Mouse (Mus musculus): ENCODE measurements around the gene Pgpep1. TPM values are rescaled to one million over a fixed set of nuclear protein-coding genes. Genes with fewer than 3 reads are reported as not detected.

Pgpep1 gene
- polyA plus RNA-seq, 1 experiment from 2014 or later, result 32.1 TPM

DNA sequence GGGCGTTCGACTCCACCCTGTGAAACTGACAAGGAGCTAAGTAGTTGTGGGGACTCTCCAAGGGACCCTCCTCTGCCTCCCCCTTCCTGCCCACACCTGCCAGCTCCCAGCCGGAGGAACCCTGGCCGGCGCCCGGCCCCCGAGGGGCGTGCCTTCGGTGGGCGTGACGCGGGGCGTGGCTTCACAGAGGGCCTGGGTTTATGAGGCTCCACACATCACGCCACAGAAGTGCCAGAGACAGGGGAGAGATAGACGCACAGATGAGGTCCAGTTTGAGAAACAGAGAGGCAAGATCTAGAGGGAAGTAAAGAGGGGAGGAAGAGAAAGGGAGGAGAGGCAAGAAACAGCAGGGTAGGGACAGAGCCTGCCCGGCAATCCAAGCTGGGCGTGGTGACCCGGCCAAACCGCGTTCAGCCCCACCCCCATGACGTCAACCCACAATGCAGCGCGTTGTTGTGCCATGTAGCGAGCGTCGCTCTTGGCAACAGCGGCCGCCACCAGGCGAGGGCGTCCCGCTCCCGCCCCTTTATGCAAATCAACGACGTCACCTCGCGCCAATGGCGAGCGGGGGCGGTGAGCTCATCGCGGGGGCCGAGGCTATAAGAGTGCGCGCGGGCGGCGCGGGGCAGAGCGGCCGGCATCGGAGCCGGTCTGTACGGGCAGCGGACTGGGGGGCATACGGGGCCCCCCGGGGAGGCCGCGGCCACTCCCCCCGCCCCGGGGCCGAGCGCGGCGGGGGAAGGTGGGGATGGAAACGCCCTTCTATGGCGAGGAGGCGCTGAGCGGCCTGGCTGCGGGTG lies 38.3 kb upstream of the Pgpep1 start, which contains the start of gene Jund:
Gene Jund, plus strand, starts transcription at position 640 of the 800 bp plus-strand sequence.
- peak within 1 kb of the TSS; percentile 87 for H3K4me2 ChIP-seq
- no peaks in the 10 kb centered on the region for H3K27me3 ChIP-seq (replicated peaks)
- H3K27ac ChIP-seq (ENCODE audit: poor library complexity, severe bottlenecking), result peak within 1 kb of the TSS; percentile 99
- peaks cover 59% of the 10 kb centered on the region for H3K4me1 ChIP-seq (replicated peaks)
- peak; percentile 91 for ATAC-seq (ENCODE audit: insufficient number of reproducible peaks, low FRiP score)
- H3K9me3 ChIP-seq (replicated peaks), result no peaks in the 10 kb centered on the region
- peaks cover 22% of the 10 kb centered on the region for H3K36me3 ChIP-seq
- peak within 1 kb of the TSS; percentile 100 for H3K9ac ChIP-seq
- H3K4me3 ChIP-seq, result peak within 1 kb of the TSS; percentile 92
- WGBS, result under 1% methylated on average over 65 of the region's 69 CpGs

DNA sequence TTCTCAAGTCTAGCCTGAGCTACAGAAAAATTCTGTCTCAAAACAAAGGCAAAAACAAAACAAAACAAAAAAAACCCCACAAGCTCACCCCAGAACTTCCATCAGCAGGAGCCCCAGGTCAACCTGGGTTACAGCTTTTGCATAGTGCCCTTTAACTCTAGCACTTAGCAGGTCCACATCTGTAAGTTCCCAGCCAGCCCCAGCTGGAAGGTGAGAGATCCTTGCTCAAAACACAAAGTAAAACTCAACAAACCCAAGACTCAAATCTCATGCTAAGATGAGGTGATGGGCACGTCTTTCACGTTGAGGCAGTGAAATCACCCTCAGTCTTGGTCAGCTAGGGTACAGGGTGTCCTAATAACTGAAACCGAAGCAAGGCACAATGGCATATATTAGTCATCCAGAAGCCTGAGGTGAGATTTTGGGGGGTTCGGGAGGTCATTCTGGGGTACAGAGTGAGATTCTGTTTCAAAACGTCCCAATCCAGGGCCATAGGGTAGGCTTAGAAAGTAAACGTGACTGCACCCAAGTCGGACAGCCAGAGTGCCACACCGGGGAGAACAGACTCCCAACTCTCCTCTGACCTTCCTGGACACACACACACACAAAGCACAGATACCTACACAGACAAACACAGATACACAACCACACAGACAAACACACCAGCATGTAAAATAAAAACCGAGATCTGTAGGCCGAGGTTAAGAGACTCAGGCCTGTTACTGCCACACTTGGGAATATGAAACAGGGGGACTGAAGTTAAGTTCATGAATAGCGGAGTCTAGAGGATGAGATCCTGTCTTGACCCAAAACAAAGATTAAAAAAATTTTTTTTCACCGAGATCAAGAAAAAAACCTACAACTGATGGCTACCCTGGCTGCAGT lies 37.4 kb upstream of the Pgpep1 start:
- Histone ChIP-seq H3K27ac (ENCODE audit: poor library complexity, severe bottlenecking) (peak overlapping the region; percentile 96), H3K36me3 (peaks cover 13% of the 10 kb centered on the region), H3K4me2 (peak overlapping the region; percentile 61), H3K9me3 (replicated peaks) (no peaks in the 10 kb centered on the region), H3K9ac (peak overlapping the region; percentile 61), H3K4me1 (replicated peaks) (peaks cover 61% of the 10 kb centered on the region), H3K4me3 (peak overlapping the region; percentile 92), H3K27me3 (replicated peaks) (no peaks in the 10 kb centered on the region)
- 69% methylated on average over 12 of the region's 12 CpGs for WGBS
- ATAC-seq (ENCODE audit: insufficient number of reproducible peaks, low FRiP score), result no peak

DNA sequence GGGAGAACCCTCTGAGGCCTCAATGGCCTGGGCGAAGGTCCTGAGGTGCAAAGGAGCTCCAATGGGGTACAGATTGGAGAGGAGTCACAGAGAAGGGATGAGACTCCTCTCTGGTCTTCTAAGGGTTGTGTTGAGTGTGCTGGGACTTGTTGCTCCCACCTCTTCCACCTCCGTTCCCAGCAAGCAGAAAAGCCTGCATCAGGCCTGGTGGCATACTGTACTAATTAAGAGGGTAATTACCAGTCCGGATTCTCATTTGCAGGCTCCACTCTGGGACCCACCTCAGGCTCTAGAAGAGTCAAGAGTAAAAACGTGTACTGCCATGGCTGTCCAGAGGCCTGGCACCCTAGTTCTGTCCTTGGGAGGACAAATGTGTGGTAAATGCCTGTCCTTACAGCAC lies 36.8 kb upstream of the Pgpep1 start:
- Histone ChIP-seq H3K4me2 (peak overlapping the region; percentile 61), H3K4me3 (peak overlapping the region; percentile 10; the same call in 1 of the 2 replicates), H3K4me1 (replicated peaks) (peaks cover 58% of the 10 kb centered on the region)

DNA sequence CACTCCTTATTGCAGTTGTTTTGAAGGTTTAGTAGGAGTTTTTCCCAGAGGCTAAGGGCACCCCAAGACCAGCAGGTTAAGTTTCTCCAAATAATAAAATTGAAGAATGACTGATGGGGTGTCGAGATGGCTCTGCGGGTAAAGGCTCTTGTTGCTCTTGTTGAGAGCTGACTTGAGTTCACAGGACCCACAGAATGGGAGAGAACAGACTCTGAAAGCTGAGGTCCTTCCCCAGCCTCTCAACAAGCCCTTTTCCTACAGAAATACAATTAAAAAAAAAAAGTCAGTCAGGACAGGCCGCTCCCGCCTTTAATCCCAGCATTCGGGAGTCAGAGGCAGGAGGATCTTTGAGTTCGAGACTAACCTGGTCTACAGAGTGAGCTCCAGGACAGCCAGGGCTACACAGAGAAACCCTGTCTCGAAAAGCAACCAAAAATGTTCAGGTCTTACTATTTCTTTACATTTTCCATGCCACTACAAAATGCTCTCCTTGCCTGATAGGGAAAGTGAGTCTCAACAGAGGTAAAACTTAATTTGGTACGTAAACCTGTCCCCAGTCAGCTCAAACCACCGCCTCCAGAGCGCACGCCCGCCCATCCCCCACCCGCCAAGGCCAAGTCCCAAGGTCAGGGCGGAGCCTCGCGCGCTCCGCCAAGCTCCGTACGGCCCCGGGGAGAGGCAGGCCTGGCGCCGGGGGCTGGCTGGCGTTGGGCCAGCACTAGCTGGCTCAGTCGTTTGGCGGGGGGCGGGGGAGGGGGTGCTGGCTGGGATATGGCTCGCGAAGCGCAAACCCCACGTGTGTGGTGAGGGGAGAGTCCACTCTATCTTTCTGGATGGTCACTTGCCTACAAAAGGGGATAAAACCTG lies 36.1 kb upstream of the Pgpep1 start:
- WGBS, result 4% methylated on average over 31 of the region's 31 CpGs
- Histone ChIP-seq H3K9ac (peak overlapping the region; percentile 61), H3K4me2 (peak overlapping the region; percentile 61), H3K4me1 (replicated peaks) (peaks cover 59% of the 10 kb centered on the region), H3K27ac (ENCODE audit: poor library complexity, severe bottlenecking) (peak overlapping the region; percentile 96), H3K4me3 (peak overlapping the region; percentile 10; the same call in 1 of the 2 replicates), H3K36me3 (peaks cover 3% of the 10 kb centered on the region; the same call in 1 of the 2 replicates), H3K27me3 (replicated peaks) (no peaks in the 10 kb centered on the region), H3K9me3 (replicated peaks) (no peaks in the 10 kb centered on the region)
- peak; percentile 56 for ATAC-seq (ENCODE audit: insufficient number of reproducible peaks, low FRiP score)

More for the DNA sequence above, 36.8 kb upstream of the Pgpep1 start:
- H3K9me3 ChIP-seq (replicated peaks), result no peaks in the 10 kb centered on the region
- peaks cover 7% of the 10 kb centered on the region; the same call in 1 of the 2 replicates for H3K36me3 ChIP-seq
- H3K27ac ChIP-seq (ENCODE audit: poor library complexity, severe bottlenecking), result peak overlapping the region; percentile 96
- no peaks in the 10 kb centered on the region for H3K27me3 ChIP-seq (replicated peaks)
- H3K9ac ChIP-seq, result peak overlapping the region; percentile 61
- 29% methylated on average over 4 of the region's 4 CpGs for WGBS
- no peak for ATAC-seq (ENCODE audit: insufficient number of reproducible peaks, low FRiP score)

DNA sequence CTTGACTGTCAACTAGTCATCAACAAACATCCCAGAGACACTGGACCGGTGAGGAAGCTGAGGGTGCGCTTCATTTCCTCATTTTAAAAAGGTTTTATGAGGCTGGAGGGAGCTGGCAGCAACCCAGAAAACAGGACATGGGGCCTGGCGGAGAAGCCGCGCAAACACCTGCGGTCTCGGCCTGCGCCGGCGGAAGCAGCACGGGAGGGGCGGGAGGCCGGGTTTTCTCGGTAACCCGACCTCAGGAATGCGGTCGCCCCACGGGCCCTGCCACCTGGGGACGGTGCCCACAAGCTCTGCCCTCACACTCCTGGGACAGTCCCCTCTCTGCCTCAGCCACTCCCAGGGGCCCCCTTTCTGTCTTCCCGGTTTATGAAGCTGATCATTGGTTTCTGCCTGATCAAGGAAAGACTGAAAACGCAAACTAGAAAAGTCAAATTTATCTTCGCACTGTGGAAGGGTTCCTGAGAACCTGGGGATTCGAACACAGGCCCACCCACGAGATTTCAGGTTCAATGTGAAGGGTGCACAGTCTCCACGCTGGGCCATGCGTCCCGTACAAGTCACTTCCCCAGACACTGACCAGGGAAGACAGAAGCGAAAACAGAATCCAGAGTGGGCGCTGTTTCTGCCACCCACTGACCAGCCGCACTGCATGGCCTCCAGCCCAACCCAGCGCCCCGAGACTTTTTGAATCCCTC lies 35.3 kb upstream of the Pgpep1 start:
- Histone ChIP-seq H3K27me3 (replicated peaks) (no peaks in the 10 kb centered on the region), H3K4me1 (replicated peaks) (peaks cover 55% of the 10 kb centered on the region), H3K27ac (ENCODE audit: poor library complexity, severe bottlenecking) (peak overlapping the region; percentile 96), H3K4me2 (peak overlapping the region; percentile 61), H3K9me3 (replicated peaks) (no peaks in the 10 kb centered on the region), H3K9ac (peak overlapping the region; percentile 56), H3K36me3 (no peaks in the 10 kb centered on the region), H3K4me3 (no peak overlapping the region)
- no peak for ATAC-seq (ENCODE audit: insufficient number of reproducible peaks, low FRiP score)
- 33% methylated on average over 32 of the region's 32 CpGs for WGBS

DNA sequence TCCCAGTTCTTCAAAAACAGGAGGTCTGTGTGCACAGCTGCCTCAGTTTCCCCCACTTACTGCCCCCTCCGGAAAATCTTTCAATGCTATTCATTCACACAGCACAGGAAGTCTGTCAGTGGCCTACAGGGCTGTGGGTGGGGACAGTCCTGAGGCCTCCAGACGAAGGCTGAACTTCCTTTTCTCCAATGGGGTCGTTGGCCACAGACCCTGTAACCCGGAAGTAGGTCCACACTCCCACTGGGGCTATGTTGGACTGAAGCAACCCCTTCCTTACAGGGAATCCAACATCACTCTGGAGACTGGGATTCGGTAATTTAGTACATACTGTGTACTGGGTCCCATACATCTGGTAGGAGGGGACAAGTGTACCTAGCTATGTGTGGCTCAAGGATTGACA lies 33.4 kb upstream of the Pgpep1 start:
- Histone ChIP-seq H3K27ac (ENCODE audit: poor library complexity, severe bottlenecking) (no peak overlapping the region; the same call in 1 of the 2 replicates), H3K4me1 (replicated peaks) (peaks cover 57% of the 10 kb centered on the region), H3K9ac (no peak overlapping the region), H3K36me3 (no peaks in the 10 kb centered on the region), H3K27me3 (replicated peaks) (no peaks in the 10 kb centered on the region), H3K4me3 (no peak overlapping the region), H3K4me2 (no peak overlapping the region), H3K9me3 (replicated peaks) (no peaks in the 10 kb centered on the region)
- WGBS, result 68% methylated on average over 5 of the region's 5 CpGs
- ATAC-seq (ENCODE audit: insufficient number of reproducible peaks, low FRiP score), result no peak

DNA sequence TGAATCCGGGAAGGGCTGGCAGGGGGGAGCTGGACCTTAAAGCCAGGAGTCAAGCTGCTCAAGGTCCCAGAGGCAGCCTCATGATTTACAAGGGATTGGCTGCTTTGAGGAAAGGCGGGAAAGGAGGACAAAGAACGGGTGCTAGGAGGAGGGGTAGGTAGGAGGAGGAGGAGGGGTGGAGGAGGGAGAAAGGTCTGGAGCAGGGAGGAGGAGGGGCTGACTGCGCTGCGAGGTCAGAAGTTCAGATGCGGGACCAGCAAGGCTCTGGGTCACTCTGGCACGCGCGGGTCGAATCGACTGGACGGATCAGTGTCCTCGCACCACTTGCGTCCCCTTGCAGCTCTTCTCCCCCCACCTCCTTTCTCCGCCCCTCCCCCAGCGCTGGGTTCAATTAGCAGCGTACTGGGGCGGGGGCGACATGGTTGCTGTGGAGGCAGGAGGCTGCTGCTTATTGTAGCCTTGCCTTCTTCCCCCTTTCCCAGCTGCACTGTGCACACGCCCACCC lies 31.6 kb upstream of the Pgpep1 start:
- peak overlapping the region; percentile 72 for H3K4me2 ChIP-seq
- peak overlapping the region; percentile 33 for H3K4me3 ChIP-seq
- 1% methylated on average over 20 of the region's 20 CpGs for WGBS
- no peaks in the 10 kb centered on the region for H3K36me3 ChIP-seq
- peaks cover 42% of the 10 kb centered on the region for H3K4me1 ChIP-seq (replicated peaks)
- peak overlapping the region; percentile 26; the same call in 1 of the 2 replicates for H3K27ac ChIP-seq (ENCODE audit: poor library complexity, severe bottlenecking)
- H3K27me3 ChIP-seq (replicated peaks), result no peaks in the 10 kb centered on the region
- H3K9ac ChIP-seq, result peak overlapping the region; percentile 73
- no peaks in the 10 kb centered on the region for H3K9me3 ChIP-seq (replicated peaks)
- ATAC-seq (ENCODE audit: insufficient number of reproducible peaks, low FRiP score), result peak; percentile 15; the same call in 1 of the 2 replicates

DNA sequence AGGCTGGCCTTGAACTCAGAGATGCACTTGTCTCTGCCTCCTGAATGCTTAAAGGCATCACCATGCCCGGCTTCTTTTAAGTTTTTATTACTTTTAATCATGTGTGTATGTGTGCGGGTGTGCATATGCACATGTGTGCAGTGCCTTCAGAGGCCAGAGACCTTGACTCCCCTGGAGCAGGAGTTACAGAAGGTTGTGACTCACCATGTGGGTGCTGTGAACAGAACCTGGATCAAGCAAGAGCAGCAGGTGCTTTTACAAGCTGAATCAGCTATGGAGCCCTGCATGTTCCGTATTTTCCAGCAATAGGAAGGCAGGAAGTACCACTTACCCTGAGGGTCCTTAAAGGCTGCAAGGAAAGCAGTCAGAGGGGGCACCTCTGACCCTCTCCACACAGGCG lies 31.0 kb upstream of the Pgpep1 start:
- no peaks in the 10 kb centered on the region for H3K27me3 ChIP-seq (replicated peaks)
- ATAC-seq (ENCODE audit: insufficient number of reproducible peaks, low FRiP score), result no peak
- peak overlapping the region; percentile 33; the same call in 1 of the 2 replicates for H3K4me3 ChIP-seq
- 0 out of 2 replicates have a peak overlapping the region, but pooled peaks have one; percentile 26 for H3K27ac ChIP-seq (ENCODE audit: poor library complexity, severe bottlenecking)
- no peaks in the 10 kb centered on the region for H3K36me3 ChIP-seq
- peak overlapping the region; percentile 73; the same call in 1 of the 2 replicates for H3K9ac ChIP-seq
- H3K4me2 ChIP-seq, result peak overlapping the region; percentile 72
- H3K9me3 ChIP-seq (replicated peaks), result no peaks in the 10 kb centered on the region
- 68% methylated on average over 4 of the region's 4 CpGs for WGBS
- peaks cover 38% of the 10 kb centered on the region for H3K4me1 ChIP-seq (replicated peaks)

DNA sequence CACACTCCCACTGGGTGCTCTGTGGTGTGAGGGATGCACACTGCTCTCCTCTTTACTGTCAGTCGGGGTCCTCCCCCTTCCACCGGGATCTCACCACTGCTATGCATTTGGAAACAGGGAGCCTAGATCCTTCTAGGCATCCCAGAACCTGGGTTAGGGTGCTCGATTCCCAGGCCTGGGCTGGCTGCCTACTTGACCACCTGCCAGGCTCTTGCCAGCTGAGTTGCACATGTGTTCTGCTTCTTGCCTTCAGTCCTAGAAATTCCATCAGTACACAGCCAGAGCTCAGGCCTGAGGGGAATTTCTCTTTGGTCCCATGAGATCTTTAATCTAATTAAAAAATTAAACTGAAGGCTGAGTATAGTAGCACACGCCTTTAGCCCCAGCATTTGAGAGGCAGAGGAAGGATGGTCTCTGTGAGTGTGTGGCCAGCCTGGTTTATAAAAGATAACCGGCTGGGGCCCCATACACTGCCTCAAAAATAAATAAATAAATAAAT lies 29.8 kb upstream of the Pgpep1 start:
- Histone ChIP-seq H3K4me3 (no peak overlapping the region), H3K9ac (no peak overlapping the region), H3K27ac (ENCODE audit: poor library complexity, severe bottlenecking) (no peak overlapping the region), H3K9me3 (replicated peaks) (no peaks in the 10 kb centered on the region), H3K4me1 (replicated peaks) (peaks cover 25% of the 10 kb centered on the region), H3K4me2 (no peak overlapping the region), H3K27me3 (replicated peaks) (no peaks in the 10 kb centered on the region), H3K36me3 (no peaks in the 10 kb centered on the region)
- 84% methylated on average over 5 of the region's 5 CpGs for WGBS
- ATAC-seq (ENCODE audit: insufficient number of reproducible peaks, low FRiP score), result no peak

Measured in heart, embryonic 12.5 days (tissue).